Mouse (Mus musculus) heart, postnatal 0 days (tissue): ENCODE results near the gene Mnt.

Experiments used
- CTCF ChIP-seq: IDR thresholded peaks from 2 replicates; pipeline ENCODE4 v1.5.1; 2016; ENCODE audit warnings: antibody characterized with exemption, control low read depth, low read depth
- EP300 ChIP-seq: IDR thresholded peaks from 2 replicates; pipeline ENCODE4 v1.6.1; 2016; ENCODE audit warnings: antibody characterized with exemption, low read depth

DNA sequence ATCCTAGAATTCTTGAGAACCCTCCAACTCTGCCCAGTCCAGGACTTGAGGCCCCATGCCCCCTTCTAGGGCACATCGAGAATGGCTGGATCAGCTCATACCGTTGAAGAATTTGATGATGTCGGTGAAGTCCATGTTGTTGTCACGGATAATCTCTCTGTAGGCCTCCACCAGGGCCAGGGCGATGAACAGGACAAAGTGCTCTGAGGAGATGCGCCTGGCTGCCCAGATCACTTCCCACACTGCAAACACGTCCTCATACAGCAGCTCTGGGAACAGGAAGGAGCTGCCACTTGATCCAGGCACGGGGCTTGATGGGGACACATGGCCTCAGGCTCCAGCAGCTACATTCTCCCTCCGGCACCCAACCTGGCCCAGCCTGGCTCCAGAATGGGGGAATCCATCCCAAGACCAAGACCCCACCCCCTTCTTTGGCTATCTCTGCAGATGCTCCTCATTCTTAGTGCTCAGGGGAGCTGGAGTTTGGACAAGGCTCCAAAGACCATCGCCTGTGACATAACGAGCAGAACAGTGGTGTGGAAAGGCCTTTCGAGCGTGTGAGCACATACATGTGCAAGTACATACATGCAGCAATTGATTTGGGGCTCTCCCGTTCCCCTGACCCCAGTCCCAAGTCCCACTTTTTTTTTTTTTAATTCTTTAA, 20.4 kb downstream of the Mnt start:
- TF ChIP-seq CTCF (no peak), EP300 (no peak)
